Mouse (Mus musculus) left cerebral cortex, adult 11 months (tissue): Measurements from ENCODE around the gene Clmn.
"Not testable (repeated sequence)": the region's sequence is repeated elsewhere in the genome, so short reads cannot be mapped to it uniquely, and the experiment has no call there.

ENCODE experiments used
- DNase-seq: peaks from one replicate; pipeline ENCODE4 v3.0.0; 2022; ENCODE audit warnings: low spot score

The Clmn gene

GRCm38 (mm10) chr12:104837957-104838401 lies 26.9 kb downstream of the Clmn start:
- DNase-seq, result no peak

DNA sequence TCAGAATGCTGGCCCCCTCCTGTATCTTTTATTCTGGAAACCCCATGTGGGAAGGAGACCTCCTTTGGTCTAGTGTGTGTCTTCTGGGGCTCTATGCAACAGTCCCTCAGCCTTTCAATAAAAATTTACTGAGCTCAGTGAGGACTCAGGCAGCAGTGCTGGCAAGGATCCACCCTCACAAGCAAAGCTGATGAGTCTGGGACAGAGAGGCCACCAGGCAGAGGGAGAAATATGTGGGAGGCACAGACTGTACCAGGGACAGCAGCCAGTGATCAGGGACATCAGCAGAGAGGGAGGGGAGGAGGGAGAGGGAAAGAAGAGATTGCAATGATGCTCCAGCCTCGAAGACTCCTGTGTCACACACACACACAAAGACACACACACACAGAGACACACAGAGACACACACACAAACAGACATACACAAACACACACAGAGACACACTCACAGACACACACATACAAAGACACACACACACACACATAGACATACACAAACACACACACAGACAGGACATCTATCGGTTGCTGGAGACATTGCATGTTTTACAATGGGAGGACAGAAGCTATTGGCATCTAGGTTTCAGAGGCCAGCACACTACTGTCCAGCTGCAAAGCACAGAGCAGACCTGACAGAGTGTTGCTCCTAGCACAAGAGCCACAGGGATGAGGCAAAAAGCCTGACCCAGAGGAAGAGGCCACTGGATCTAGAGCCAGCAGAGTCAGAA lies 27.6 kb downstream of the Clmn start:
- peak; percentile 81 for DNase-seq

GRCm38 (mm10) chr12:104836230-104836629 lies 28.6 kb downstream of the Clmn start:
- no peak for DNase-seq

DNA sequence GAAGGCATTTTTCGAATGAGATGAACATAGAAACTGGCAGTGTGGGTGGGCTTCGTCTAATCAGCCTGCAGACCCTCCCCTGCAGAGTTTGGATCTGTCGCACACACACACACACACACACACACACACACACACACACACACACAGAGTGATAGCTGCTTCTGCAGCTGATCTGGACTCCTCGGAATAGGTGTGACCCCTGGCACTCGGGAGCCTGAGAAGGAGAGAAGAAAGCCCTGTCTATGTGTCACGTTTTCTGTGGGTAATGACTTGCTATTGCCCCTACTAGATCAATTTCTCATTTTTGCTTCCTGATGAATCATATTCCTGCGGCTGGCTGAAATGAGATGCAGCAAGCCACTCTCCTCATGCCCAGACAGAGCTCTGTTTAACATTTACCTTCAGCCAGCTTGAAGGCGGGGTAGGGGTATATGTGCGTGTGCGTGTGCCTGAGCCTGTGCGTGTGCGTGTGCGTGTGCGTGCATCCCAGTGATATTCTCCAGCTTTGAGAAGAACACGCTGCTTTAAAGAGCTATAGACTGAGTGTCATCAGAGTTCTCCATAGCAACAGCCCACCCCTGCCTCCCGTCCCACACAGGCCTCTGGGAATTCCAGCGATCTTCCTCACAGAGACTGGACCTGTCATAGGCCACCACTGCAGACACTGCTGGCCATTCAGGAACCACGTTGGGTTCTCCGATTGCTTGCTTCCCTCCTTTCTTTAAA lies 29.3 kb downstream of the Clmn start:
- no peak for DNase-seq

DNA sequence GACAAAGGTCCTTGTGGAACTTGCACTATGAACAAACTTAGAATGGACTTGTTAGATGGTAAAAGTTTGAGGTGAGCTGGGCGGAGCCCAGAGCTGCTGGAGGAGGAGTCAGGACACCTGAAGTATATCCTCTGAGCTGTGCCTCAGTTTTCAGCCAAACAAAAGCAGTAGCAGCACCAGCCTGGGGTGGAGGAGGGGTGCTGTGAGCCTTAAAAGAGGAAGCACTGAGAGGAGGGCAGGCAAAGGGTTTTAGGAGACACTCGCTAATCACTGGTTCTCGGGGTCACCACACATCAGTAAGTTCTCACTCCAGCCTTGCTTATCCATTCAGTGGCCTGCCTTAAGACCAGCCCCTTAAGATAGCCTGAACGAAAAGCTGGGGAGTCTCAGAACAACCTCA lies 30.1 kb downstream of the Clmn start:
- no peak for DNase-seq

DNA sequence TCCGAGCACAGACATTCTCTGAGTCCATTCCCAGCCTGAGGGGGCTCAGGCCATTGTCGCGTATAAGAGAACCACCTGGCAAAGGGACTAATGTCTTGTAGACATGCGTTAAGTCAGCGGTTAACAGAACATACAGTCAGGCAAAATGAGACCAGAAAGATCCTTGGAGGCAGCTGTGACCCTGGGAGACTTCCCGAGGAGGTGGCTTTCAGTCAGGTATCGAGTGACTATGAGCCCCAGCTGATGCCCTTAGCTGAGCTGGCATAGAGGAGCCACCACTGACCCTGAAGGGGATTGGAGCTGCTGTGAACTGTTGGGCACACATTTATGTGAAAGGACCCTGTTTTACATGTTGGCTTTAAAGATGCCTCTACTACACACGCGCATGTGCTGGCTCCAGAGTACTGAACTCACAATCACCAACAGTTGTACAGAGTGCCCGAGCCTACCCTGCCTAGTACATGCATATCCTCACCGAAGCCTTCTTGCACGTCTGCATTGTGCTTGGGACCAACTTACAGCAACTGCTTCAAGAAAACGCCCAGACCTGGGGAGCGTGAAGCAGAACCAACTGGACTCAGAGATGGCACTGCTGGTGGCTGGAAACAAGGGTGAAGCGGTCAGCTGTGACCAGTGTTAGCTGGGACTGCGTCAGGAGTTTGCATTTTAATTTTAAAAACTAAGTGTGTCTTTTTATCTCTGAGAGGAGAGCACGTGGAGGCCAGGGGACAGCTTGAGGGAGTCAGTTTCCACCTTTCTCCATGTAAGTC lies 34.0 kb downstream of the Clmn start:
- DNase-seq, result no peak

GRCm38 (mm10) chr12:104830283-104830639 lies 34.6 kb downstream of the Clmn start:
- no peak for DNase-seq

- no peak for DNase-seq
Observed at GRCm38 (mm10) chr12:104829596-104830282, 35.1 kb downstream of the Clmn start.

GRCm38 (mm10) chr12:104828986-104829385 lies 35.9 kb downstream of the Clmn start:
- DNase-seq, result not testable (repeated sequence)

GRCm38 (mm10) chr12:104827721-104828120 lies 37.2 kb downstream of the Clmn start:
- DNase-seq, result no peak

DNA sequence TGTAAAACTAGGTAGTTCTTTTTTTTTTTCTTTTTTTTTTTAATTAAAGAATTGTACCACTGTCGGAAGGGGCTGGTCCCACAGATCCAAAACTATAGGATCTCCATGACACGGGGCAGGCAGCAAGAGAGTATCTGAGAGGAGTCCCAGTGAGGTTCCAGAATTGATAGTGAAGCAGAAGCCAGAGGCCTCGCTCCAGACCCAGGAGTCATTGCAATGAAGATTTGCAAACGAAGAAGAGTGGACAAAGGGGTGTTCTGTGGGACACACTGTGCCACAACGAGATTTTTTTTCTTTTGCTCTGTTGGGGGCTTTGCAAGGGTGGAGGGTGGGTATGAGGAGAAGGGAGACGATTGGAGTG lies 40.0 kb downstream of the Clmn start:
- DNase-seq, result no peak

DNA sequence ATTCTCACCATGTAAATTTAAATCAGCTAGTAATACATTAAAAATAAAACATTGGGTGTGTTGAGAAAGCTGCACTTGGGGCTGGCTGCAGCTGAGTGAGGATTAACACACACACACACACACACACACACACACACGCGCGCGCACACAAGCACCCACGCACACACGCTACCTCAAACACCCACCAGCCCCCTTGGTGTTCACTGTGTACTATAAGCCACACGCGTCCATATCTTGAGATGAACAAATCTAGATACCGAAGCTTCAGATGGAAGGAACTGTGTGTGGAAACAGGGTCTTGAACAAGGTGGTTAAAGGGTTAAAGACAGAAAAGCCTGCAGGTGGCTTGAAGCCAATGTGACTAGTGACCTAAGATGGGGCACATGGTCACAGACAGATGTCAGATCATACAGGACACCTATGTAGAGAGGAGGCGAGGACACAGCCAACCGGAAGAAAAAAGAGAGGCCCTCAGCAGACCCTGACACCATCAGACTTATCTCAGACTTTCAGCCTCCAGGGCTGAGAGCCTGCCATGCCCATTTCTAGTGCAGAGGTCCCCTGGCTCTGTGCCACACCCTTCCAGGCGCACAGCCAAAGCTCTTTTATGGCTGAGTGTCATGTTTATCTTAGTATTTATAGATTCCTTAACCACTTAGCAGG lies 40.5 kb downstream of the Clmn start:
- DNase-seq, result no peak

GRCm38 (mm10) chr12:104823722-104824121 lies 41.2 kb downstream of the Clmn start:
- no peak for DNase-seq

DNA sequence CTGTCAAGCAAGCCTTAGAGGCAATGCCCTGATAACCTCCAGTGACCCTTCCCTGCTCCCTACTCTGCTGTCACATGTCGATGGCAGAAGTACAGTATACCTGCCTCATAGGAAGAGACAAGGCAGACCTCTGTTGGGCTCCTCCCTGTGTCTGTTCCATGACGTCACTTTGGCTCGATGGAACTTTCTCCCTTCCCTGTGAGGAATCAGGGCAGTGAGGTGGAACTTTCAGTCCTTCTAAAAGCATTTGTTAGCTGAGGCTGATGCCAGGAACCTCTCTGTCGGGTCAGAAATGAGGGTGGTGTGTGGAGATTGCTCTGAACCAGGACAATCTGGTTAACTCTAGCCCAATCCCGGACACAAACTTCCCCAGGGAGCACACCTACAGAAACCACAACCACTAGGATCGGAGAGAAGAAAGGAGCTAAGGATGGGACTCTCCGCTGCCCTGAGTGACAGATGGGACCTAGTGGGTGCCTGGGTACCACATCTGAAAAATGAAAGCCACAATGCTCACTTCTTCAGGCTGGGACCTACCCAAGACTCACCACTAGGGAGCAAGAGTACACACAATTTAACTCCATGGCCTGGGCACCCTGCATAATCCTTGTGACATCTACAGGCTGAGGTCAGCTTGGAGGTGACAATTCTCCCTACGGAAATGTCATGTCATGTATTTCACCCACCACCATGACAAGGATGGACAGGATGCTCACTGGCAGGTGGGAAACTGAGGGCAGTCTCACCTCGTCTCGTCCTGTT lies 41.9 kb downstream of the Clmn start:
- DNase-seq, result no peak

DNA sequence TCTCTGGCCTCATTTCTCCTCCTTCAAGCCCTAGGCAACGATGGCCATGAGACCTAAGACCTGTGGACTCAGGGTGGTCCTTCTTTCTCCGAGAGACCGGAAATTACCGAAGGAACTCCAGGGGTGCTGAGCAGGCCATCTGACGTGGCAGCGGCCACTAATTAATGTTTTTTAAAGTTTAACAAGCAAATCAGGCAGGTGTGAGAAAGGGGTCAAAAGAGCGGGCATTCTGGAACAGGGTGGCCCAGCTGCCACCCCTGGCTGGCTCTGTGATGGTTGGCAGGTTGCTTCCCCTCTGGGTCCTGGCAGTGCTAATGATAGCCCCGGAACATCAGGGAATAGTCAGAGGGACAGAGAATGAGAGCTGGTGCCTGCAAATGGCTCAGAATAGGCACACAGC lies 42.7 kb downstream of the Clmn start:
- no peak for DNase-seq

- no peak for DNase-seq
Observed at GRCm38 (mm10) chr12:104820061-104820460, 44.8 kb downstream of the Clmn start.

- no peak for DNase-seq
Observed at GRCm38 (mm10) chr12:104819050-104819449, 45.8 kb downstream of the Clmn start.

GRCm38 (mm10) chr12:104818057-104818456 lies 46.8 kb downstream of the Clmn start:
- no peak for DNase-seq

- no peak for DNase-seq
Observed at GRCm38 (mm10) chr12:104817172-104817866, 47.6 kb downstream of the Clmn start.

- no peak for DNase-seq
Observed at GRCm38 (mm10) chr12:104814291-104814690, 50.6 kb downstream of the Clmn start.
